Mouse (Mus musculus): ENCODE results near the gene Ankrd24. TPM values are rescaled to one million over a fixed set of nuclear protein-coding genes. Genes with fewer than 3 reads are reported as not detected.

The Ankrd24 gene
- polyA plus RNA-seq (2015; fragmentation: Nextera tagmentation; extraction: Ambion mirVana), result 14.6 and 14.8 TPM in 2 replicates

- ATAC-seq (replicated peaks; ENCODE audit: extremely low read depth, insufficient read depth, low FRiP score), result no peak
- no peaks in the 10 kb centered on the region for H3K27me3 ChIP-seq (ENCODE audit: control insufficient read depth, insufficient read depth, low read length)
These were observed at the start of gene Ankrd24 for GRCm38 (mm10) chr10:81628390-81628789. Ankrd24 (plus strand) TSS chr10:81628540.

GRCm38 (mm10) chr10:81579967-81580366 lies 48.4 kb upstream of the Ankrd24 start:
- 59% methylated on average over 4 of the region's 4 CpGs for WGBS
- no peak overlapping the region for H3K4me2 ChIP-seq (ENCODE audit: low read depth, low read length)
- H3K27me3 ChIP-seq (ENCODE audit: control insufficient read depth, insufficient read depth, low read length), result no peaks in the 10 kb centered on the region
- no peak overlapping the region for H3K4me3 ChIP-seq (ENCODE audit: low read length)
- ATAC-seq (replicated peaks; ENCODE audit: extremely low read depth, insufficient read depth, low FRiP score), result no peak
- H3K9me3 ChIP-seq (replicated peaks; ENCODE audit: control insufficient read depth, low read length), result no peaks in the 10 kb centered on the region
- no peak overlapping the region for H3K27ac ChIP-seq (ENCODE audit: low read length)
- H3K4me1 ChIP-seq (ENCODE audit: control insufficient read depth, insufficient read depth, low read length), result peaks cover 13% of the 10 kb centered on the region
- no peak overlapping the region for H3K9ac ChIP-seq (ENCODE audit: low read length)
- peaks cover 3% of the 10 kb centered on the region; the same call in 1 of the 2 replicates for H3K36me3 ChIP-seq (ENCODE audit: control insufficient read depth, insufficient read depth)

More at GRCm38 (mm10) chr10:81628390-81628789, at the start of gene Ankrd24:
- WGBS, result 74% methylated on average over 16 of the region's 16 CpGs
- Histone ChIP-seq H3K9ac (ENCODE audit: low read length) (peak within 1 kb of the TSS; percentile 91), H3K36me3 (ENCODE audit: control insufficient read depth, insufficient read depth) (peaks cover 10% of the 10 kb centered on the region), H3K9me3 (replicated peaks; ENCODE audit: control insufficient read depth, low read length) (no peaks in the 10 kb centered on the region), H3K27ac (ENCODE audit: low read length) (peak within 1 kb of the TSS; percentile 93), H3K4me3 (ENCODE audit: low read length) (peak within 1 kb of the TSS; percentile 90), H3K4me1 (ENCODE audit: control insufficient read depth, insufficient read depth, low read length) (peaks cover 12% of the 10 kb centered on the region), H3K4me2 (ENCODE audit: low read depth, low read length) (peak within 1 kb of the TSS; percentile 96)

GRCm38 (mm10) chr10:81580441-81581070 lies 47.8 kb upstream of the Ankrd24 start:
- Histone ChIP-seq H3K27me3 (ENCODE audit: control insufficient read depth, insufficient read depth, low read length) (no peaks in the 10 kb centered on the region), H3K36me3 (ENCODE audit: control insufficient read depth, insufficient read depth) (peaks cover 7% of the 10 kb centered on the region), H3K9ac (ENCODE audit: low read length) (no peak overlapping the region), H3K27ac (ENCODE audit: low read length) (no peak overlapping the region), H3K9me3 (replicated peaks; ENCODE audit: control insufficient read depth, low read length) (no peaks in the 10 kb centered on the region), H3K4me2 (ENCODE audit: low read depth, low read length) (no peak overlapping the region), H3K4me1 (ENCODE audit: control insufficient read depth, insufficient read depth, low read length) (peaks cover 10% of the 10 kb centered on the region; the same call in 1 of the 2 replicates), H3K4me3 (ENCODE audit: low read length) (no peak overlapping the region)
- 50% methylated on average over 25 of the region's 25 CpGs for WGBS
- no peak for ATAC-seq (replicated peaks; ENCODE audit: extremely low read depth, insufficient read depth, low FRiP score)

GRCm38 (mm10) chr10:81583347-81583746 lies 45.0 kb upstream of the Ankrd24 start:
- H3K4me1 ChIP-seq (ENCODE audit: control insufficient read depth, insufficient read depth, low read length), result peaks cover 4% of the 10 kb centered on the region; the same call in 1 of the 2 replicates
- no peak overlapping the region for H3K9ac ChIP-seq (ENCODE audit: low read length)
- no peak for ATAC-seq (replicated peaks; ENCODE audit: extremely low read depth, insufficient read depth, low FRiP score)
- 52% methylated on average over 6 of the region's 6 CpGs for WGBS
- H3K36me3 ChIP-seq (ENCODE audit: control insufficient read depth, insufficient read depth), result peaks cover 15% of the 10 kb centered on the region
- H3K4me2 ChIP-seq (ENCODE audit: low read depth, low read length), result no peak overlapping the region
- H3K4me3 ChIP-seq (ENCODE audit: low read length), result no peak overlapping the region
- no peak overlapping the region for H3K27ac ChIP-seq (ENCODE audit: low read length)
- no peaks in the 10 kb centered on the region for H3K9me3 ChIP-seq (replicated peaks; ENCODE audit: control insufficient read depth, low read length)
- H3K27me3 ChIP-seq (ENCODE audit: control insufficient read depth, insufficient read depth, low read length), result no peaks in the 10 kb centered on the region

- Histone ChIP-seq H3K9me3 (replicated peaks; ENCODE audit: control insufficient read depth, low read length) (no peaks in the 10 kb centered on the region), H3K9ac (ENCODE audit: low read length) (no peak overlapping the region), H3K27ac (ENCODE audit: low read length) (no peak overlapping the region), H3K36me3 (ENCODE audit: control insufficient read depth, insufficient read depth) (peaks cover 15% of the 10 kb centered on the region), H3K4me2 (ENCODE audit: low read depth, low read length) (no peak overlapping the region), H3K27me3 (ENCODE audit: control insufficient read depth, insufficient read depth, low read length) (no peaks in the 10 kb centered on the region), H3K4me1 (ENCODE audit: control insufficient read depth, insufficient read depth, low read length) (no peaks in the 10 kb centered on the region), H3K4me3 (ENCODE audit: low read length) (no peak overlapping the region)
- 73% methylated on average over 7 of the region's 7 CpGs for WGBS
- ATAC-seq (replicated peaks; ENCODE audit: extremely low read depth, insufficient read depth, low FRiP score), result no peak
These were observed 39.6 kb upstream of the Ankrd24 start for GRCm38 (mm10) chr10:81588739-81589138.

GRCm38 (mm10) chr10:81591846-81592245 lies 36.5 kb upstream of the Ankrd24 start:
- Histone ChIP-seq H3K9ac (ENCODE audit: low read length) (no peak overlapping the region), H3K4me1 (ENCODE audit: control insufficient read depth, insufficient read depth, low read length) (peaks cover 15% of the 10 kb centered on the region), H3K4me2 (ENCODE audit: low read depth, low read length) (no peak overlapping the region), H3K9me3 (replicated peaks; ENCODE audit: control insufficient read depth, low read length) (no peaks in the 10 kb centered on the region), H3K4me3 (ENCODE audit: low read length) (no peak overlapping the region), H3K36me3 (ENCODE audit: control insufficient read depth, insufficient read depth) (peaks cover 6% of the 10 kb centered on the region; the same call in 1 of the 2 replicates), H3K27me3 (ENCODE audit: control insufficient read depth, insufficient read depth, low read length) (0 out of 2 replicates have a peak, but pooled peaks cover 4% of the 10 kb centered on the region), H3K27ac (ENCODE audit: low read length) (no peak overlapping the region)
- ATAC-seq (replicated peaks; ENCODE audit: extremely low read depth, insufficient read depth, low FRiP score), result no peak
- 50% methylated on average over 9 of the region's 9 CpGs for WGBS

- Histone ChIP-seq H3K27me3 (ENCODE audit: control insufficient read depth, insufficient read depth, low read length) (0 out of 2 replicates have a peak, but pooled peaks cover 4% of the 10 kb centered on the region), H3K4me1 (ENCODE audit: control insufficient read depth, insufficient read depth, low read length) (peaks cover 22% of the 10 kb centered on the region), H3K4me3 (ENCODE audit: low read length) (no peak overlapping the region), H3K4me2 (ENCODE audit: low read depth, low read length) (no peak overlapping the region), H3K9me3 (replicated peaks; ENCODE audit: control insufficient read depth, low read length) (no peaks in the 10 kb centered on the region), H3K36me3 (ENCODE audit: control insufficient read depth, insufficient read depth) (peaks cover 4% of the 10 kb centered on the region; the same call in 1 of the 2 replicates), H3K9ac (ENCODE audit: low read length) (no peak overlapping the region), H3K27ac (ENCODE audit: low read length) (no peak overlapping the region)
- WGBS, result 78% methylated on average over 7 of the region's 7 CpGs
- no peak for ATAC-seq (replicated peaks; ENCODE audit: extremely low read depth, insufficient read depth, low FRiP score)
These were observed 35.7 kb upstream of the Ankrd24 start for GRCm38 (mm10) chr10:81592631-81593030.

- 55% methylated on average over 4 of the region's 4 CpGs for WGBS
- no peak for ATAC-seq (replicated peaks; ENCODE audit: extremely low read depth, insufficient read depth, low FRiP score)
- Histone ChIP-seq H3K4me1 (ENCODE audit: control insufficient read depth, insufficient read depth, low read length) (peaks cover 28% of the 10 kb centered on the region), H3K27me3 (ENCODE audit: control insufficient read depth, insufficient read depth, low read length) (0 out of 2 replicates have a peak, but pooled peaks cover 4% of the 10 kb centered on the region), H3K9me3 (replicated peaks; ENCODE audit: control insufficient read depth, low read length) (no peaks in the 10 kb centered on the region), H3K36me3 (ENCODE audit: control insufficient read depth, insufficient read depth) (no peaks in the 10 kb centered on the region), H3K4me2 (ENCODE audit: low read depth, low read length) (no peak overlapping the region), H3K27ac (ENCODE audit: low read length) (no peak overlapping the region), H3K4me3 (ENCODE audit: low read length) (no peak overlapping the region), H3K9ac (ENCODE audit: low read length) (no peak overlapping the region)
These were observed 35.1 kb upstream of the Ankrd24 start for GRCm38 (mm10) chr10:81593223-81593622.

GRCm38 (mm10) chr10:81593935-81594334 lies 34.4 kb upstream of the Ankrd24 start:
- Histone ChIP-seq H3K36me3 (ENCODE audit: control insufficient read depth, insufficient read depth) (no peaks in the 10 kb centered on the region), H3K9me3 (replicated peaks; ENCODE audit: control insufficient read depth, low read length) (no peaks in the 10 kb centered on the region), H3K27ac (ENCODE audit: low read length) (no peak overlapping the region), H3K9ac (ENCODE audit: low read length) (no peak overlapping the region), H3K4me3 (ENCODE audit: low read length) (no peak overlapping the region), H3K4me2 (ENCODE audit: low read depth, low read length) (no peak overlapping the region), H3K27me3 (ENCODE audit: control insufficient read depth, insufficient read depth, low read length) (0 out of 2 replicates have a peak, but pooled peaks cover 4% of the 10 kb centered on the region), H3K4me1 (ENCODE audit: control insufficient read depth, insufficient read depth, low read length) (peaks cover 28% of the 10 kb centered on the region)
- 69% methylated on average over 18 of the region's 18 CpGs for WGBS
- ATAC-seq (replicated peaks; ENCODE audit: extremely low read depth, insufficient read depth, low FRiP score), result no peak
